In genomic region chr9:42075241-42075640, GRCm38 (mm10) we compare ENCODE assay signal across 28 mouse cellular contexts. TPM values are rescaled to one million over a fixed set of nuclear protein-coding genes. Genes with fewer than 3 reads are reported as not detected.
DNase-seq lines count a peak whose midpoint lies in the region; ATAC-seq and TF ChIP-seq lines count a peak whose summit lies in the region.
"Had no signal": no experiment of that assay in that cellular context is flagged by ENCODE, and none has a peak within 500 bp of the region (broad histone marks: within the 10 kb centered on the region; RNA-seq: fewer than 3 reads in every experiment).

No protein-coding gene starts in this region.

- H3K27ac ChIP-seq in heart, embryonic 12.5 days (ENCODE audit: poor library complexity, severe bottlenecking): no peak overlapping the region
- peak overlapping the region; percentile 20; the same call in 1 of the 2 replicates for H3K27ac ChIP-seq in layer of hippocampus, adult 2 months
- H3K27ac ChIP-seq: embryonic facial prominence, embryonic 13.5 days; embryonic facial prominence, embryonic 15.5 days; forebrain, embryonic 10.5 days; forebrain, embryonic 12.5 days had no signal

- H3K4me3 ChIP-seq in heart, embryonic 12.5 days: no peak overlapping the region
- H3K4me3 ChIP-seq in layer of hippocampus, adult 2 months: no peak overlapping the region
- H3K4me3 ChIP-seq: embryonic facial prominence, embryonic 13.5 days; embryonic facial prominence, embryonic 15.5 days; erythroblast, embryonic 14.5 days; forebrain, embryonic 10.5 days; forebrain, embryonic 12.5 days had no signal

- WGBS in heart, embryonic 12.5 days: 58% methylated on average over 2 of the region's 2 CpGs

- no peak overlapping the region for H3K4me2 ChIP-seq in heart, embryonic 12.5 days
- H3K4me2 ChIP-seq: embryonic facial prominence, embryonic 13.5 days; embryonic facial prominence, embryonic 15.5 days; forebrain, embryonic 12.5 days had no signal

- ATAC-seq in heart, embryonic 12.5 days (ENCODE audit: insufficient number of reproducible peaks, low FRiP score): no peak
- ATAC-seq: CD4-positive, CD25-positive, alpha-beta regulatory T cell, adult 4 months; forebrain, embryonic 14.5 days; forebrain, embryonic 16.5 days had no signal

- no peaks in the 10 kb centered on the region for H3K36me3 ChIP-seq in heart, embryonic 12.5 days
- H3K36me3 ChIP-seq: forebrain, embryonic 10.5 days; G1E had no signal

- DNase-seq in heart, adult 11 months: peak; percentile 81
- DNase-seq in layer of hippocampus, adult 2 months (ENCODE audit: low spot score in 2 of 2): no peak
- no peak for DNase-seq in layer of hippocampus, adult 11-12 months (ENCODE audit: low spot score)
- peak; percentile 58 for DNase-seq in retina, postnatal 1 day
- DNase-seq in retina, embryonic 14.5 days (ENCODE audit: low spot score): no peak
- peak; percentile 53 for DNase-seq in Muller cell, postnatal 12 days (ENCODE audit: inconsistent ontology term)
- DNase-seq in cerebellum, adult 8-10 months: no peak
- DNase-seq: adrenal gland, adult 2 months; adrenal gland, postnatal 10 days; adrenal gland, postnatal 25 days; B cell, adult 2 months; cerebellum, adult 11-12 months; cerebellum, adult 2 months; cerebellum, adult 9-11 months; cerebellum, postnatal 14 days; cerebellum, postnatal 36 days; embryo, embryonic 11 days had no signal

- no peaks in the 10 kb centered on the region; the same call in 1 of the 2 replicates for H3K9me3 ChIP-seq in heart, embryonic 12.5 days (replicated peaks)
- H3K9me3 ChIP-seq: embryonic facial prominence, embryonic 13.5 days; embryonic facial prominence, embryonic 15.5 days; forebrain, embryonic 12.5 days; G1E had no signal

- H3K4me1 ChIP-seq in heart, embryonic 12.5 days (replicated peaks): no peaks in the 10 kb centered on the region
- H3K4me1 ChIP-seq: forebrain, embryonic 12.5 days had no signal

- H3K9ac ChIP-seq in heart, embryonic 12.5 days: no peak overlapping the region
- H3K9ac ChIP-seq: embryonic facial prominence, embryonic 13.5 days; embryonic facial prominence, embryonic 15.5 days; forebrain, embryonic 12.5 days had no signal

- H3K27me3 ChIP-seq in heart, embryonic 12.5 days (replicated peaks): no peaks in the 10 kb centered on the region
- H3K27me3 ChIP-seq: CH12.LX; embryonic facial prominence, embryonic 13.5 days; embryonic facial prominence, embryonic 15.5 days; forebrain, embryonic 12.5 days had no signal

- TF ChIP-seq CTCF in layer of hippocampus, adult 2 months (conservative IDR thresholded peaks at IDR 0.05): no peak

RNA-seq across cellular contexts. Expression of gene Sorl1, which starts 48.9 kb away (rescaled TPM):
- 9.5 and 9.6 TPM in 2 replicates for polyA plus RNA-seq in heart, embryonic 12.5 days (2016; fragmentation: Nextera tagmentation; extraction: Ambion mirVana)
- 100 to 1,000 TPM; 196 to 197 TPM for total RNA-seq in layer of hippocampus, adult 2 months (2021)

Comparison
In these comparisons a context has a peak if more than half of its experiments do, and no peak if none do; other contexts are left out.
1. DNase-seq: peak in heart, adult 11 months (single experiment), retina, postnatal 1 day (single experiment) and Muller cell, postnatal 12 days (single experiment); none in layer of hippocampus, adult 2 months (0 of 2), layer of hippocampus, adult 11-12 months (single experiment), retina, embryonic 14.5 days (single experiment) and cerebellum, adult 8-10 months (single experiment).